Mouse (Mus musculus): ENCODE data around the gene Pitpnm3.

Pitpnm3 gene

DNA sequence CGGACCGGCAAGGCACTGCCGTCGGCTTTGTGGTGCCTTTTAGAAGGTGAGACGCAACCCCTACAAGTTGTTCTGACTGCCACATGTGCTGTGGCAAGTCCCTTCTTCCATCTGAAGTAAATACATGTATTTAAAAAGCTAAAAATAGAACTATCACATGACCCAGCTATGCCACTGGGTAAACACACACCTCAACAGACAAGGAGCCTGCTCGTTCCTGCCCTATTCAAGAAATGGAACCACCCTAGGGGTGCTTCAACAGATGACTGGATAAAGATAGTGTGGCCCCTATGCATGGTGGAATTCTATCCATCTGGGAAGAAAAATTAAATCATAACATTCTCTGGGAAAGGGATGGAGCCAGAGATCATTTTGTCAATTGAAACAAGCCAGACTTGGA, 112.8 kb downstream of the Pitpnm3 start:
- no peak for DNase-seq (ENCODE audit: low spot score in 2 of 2)

DNA sequence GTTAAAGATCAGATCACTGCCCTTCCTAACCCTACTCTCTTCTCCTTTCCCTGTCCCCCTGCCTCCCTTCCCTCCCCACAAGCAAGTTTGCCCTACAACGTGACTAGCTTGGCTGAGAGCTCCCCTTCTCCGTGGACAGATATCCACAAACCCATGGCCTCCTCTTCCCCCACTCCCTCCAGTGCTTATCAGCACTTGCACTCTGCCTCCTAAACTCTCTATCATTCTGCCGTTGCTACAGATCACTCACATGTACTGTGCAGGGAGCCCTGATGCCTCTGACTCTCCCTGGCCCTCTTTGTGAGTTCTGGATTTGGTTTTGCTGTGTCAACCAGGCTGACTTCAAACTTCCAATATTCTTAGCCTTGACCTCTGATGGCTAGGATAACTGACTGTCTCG, 114.6 kb downstream of the Pitpnm3 start:
- no peak for DNase-seq (ENCODE audit: low spot score in 2 of 2)

DNA sequence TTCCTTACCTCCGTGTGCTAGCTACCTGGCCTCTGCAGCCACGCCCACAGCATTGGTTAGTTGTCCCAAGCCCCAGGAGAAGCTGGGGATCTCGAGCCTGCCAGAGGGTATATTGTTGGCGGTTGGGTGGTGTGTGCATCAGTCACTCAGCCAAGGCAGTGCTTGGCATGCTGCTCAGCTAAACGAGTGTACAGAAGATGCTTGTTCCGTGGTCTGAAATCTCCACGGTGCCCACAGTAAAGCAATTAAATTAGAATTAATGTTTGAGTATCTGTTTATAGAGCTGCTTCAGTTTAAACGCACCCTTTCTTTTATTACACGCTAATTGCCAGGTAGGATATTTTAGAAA, 118.4 kb downstream of the Pitpnm3 start:
- no peak for DNase-seq (ENCODE audit: low spot score in 2 of 2)

DNA sequence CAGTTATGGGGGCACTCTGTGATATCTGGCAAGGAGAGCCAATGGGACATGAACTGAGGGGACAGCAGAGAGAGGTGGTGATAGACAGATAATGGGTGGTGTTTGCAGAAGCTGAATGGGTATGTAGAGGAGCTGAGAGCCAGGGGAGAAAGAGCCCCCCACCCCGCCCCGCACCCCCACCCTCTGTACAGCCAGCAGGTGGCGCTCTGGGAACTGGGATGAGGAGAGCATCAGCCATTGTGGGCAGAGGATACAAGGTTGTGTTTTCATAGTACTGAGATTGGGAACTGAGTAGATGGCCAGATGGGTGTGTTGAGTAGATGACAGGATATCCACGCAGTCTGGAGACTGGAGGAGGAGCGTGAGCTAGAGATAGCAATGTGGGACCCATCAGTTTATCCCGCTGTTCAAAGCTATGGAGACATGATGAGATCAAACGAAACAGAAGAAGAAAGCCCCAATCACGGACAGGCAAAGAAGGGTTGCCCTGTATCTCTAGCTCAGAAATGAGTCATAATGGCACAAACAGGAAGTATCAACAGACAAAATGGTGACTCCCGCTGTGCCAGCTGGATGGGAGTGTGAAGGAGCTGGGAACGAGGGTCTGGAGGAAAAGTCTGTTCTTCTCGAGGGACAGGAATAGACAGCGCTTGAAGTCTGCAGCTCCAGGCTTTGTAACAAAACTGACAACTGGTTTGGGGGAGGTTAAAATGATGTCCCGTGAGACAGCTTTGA, 118.9 kb downstream of the Pitpnm3 start:
- DNase-seq (ENCODE audit: low spot score in 2 of 2) = no peak

DNA sequence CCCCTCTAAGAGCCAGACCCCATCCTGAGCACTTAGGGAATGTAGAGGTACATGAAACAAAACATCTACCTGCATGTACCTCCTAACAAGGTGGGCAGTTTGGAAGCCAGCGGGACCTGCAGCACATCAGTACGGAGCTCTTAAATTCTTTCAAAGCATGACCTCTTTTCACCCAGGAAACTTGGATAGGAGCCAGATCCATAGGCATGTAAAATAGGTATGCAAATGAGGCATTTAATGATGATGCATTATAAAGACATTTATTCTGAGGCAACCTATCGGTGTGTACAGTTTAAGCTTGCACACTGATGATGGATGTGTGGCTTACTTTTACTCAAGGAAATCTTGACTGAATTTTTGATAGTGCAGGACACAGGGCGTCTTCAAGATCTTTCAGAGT, 120.9 kb downstream of the Pitpnm3 start:
- no peak for DNase-seq (ENCODE audit: low spot score in 2 of 2)

DNA sequence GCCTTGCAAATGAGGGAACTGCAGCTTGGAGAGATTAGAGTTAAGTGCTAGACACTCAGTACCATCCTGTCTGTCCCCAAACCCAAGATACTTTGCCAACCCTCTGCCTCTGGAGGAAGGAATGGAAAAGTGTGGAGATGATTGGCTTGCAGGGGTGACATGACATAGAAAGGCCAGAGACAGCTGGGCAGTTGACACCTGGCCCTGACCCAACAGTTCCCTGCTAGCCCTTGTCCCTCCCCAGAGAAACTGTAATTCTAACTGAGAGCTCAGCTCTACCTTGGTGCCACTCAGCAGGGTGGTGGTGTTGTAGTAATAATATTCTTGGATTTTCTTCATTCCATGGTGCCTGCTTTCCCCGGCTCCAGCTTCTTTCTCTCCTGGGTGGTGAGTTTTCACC, 123.6 kb downstream of the Pitpnm3 start:
- DNase-seq (ENCODE audit: low spot score in 2 of 2) = no peak

DNA sequence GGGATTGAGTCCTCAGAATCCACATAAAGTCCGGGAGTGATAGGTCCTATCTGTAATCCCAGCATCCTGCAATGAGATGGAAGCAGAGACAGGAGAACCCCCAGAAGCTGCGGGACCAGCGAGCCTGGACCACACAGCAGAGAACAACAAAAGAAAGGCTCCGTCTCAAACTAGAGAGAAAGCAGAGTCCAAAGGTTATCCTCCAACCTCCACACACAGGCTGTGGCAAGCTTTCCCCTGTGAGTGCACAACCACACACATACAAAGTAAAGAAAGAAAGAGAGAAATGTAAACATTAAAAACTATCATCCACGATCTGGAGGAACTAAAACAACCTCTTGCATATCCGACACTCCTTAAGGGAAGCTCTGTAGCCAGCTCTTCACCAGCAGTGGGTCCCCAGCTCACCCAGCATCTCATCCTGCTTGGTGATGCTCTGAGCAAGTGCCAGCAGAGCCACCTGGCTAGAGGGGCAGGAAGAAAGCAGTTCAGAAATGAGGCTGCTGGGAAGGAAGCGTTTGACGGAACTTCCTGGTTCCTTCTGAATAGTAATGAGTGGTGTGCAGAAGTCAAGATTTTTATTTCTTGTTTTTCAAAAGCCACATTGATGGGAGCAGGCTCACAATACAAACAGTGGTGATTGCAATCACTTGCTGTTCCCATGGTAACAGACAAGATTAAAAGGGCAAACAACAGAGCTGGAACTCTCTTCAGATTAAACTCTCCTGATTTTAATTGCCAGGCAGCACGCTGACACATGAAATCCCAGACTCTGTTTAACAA, 124.4 kb downstream of the Pitpnm3 start:
- DNase-seq (ENCODE audit: low spot score in 2 of 2) = no peak

DNA sequence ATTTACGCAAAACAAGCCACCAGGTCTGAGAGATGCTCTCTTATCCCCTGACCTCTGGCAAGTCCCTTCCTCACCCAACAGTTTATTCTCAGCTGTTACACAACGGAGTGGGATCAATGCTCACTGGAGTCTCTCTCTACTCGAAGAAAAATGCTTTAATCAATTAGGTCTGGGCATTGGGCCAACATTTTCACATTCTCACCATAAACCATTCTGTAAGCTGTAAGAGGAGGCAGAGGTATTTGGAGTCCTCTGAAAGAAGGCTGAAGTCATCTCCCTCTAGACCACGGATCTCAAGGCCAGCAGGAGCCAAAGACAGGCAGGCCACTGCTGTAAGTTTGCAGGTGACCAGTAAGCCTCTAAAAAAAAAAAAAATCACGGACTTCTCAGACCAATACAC, 125.2 kb downstream of the Pitpnm3 start:
- DNase-seq (ENCODE audit: low spot score in 2 of 2) = no peak

DNA sequence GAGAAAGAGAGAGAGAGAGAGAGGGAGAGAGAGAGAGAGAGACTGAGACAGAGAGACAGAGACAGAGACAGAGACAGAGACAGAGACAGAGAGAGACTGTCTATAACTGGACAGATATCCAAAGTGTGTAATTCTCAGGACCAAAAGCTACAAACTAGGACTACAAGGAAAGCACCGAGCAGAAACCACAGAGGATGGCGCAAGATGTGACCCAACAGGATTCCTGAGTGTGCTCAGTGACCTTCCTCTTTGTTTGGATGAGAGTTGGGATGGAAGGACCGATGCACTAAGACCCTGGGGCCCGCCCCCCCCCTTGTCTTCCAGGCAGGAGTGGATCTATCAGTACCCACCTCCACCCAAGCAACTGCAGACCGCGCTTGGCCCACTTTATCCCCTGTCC, 130.0 kb downstream of the Pitpnm3 start:
- no peak for DNase-seq (ENCODE audit: low spot score in 2 of 2)

DNA sequence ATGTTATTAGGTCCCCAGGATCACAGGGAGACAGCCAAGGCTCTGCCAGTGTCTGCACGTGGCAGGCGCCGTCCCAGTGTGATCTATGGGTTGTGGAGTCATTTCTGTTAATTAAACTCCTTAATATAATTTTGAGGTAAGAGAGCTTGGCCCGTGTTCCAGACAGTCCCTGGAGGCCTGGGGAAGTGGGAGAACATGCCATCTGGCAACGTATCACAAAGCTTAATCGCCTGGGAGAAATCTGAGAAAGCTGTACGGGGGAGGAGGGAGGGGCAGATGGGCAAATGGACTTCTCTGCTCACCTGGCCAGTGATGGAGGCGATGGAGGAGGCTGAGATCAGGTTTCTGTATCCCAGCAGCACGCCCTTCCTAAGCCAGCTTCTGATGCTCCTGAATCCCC, 132.4 kb downstream of the Pitpnm3 start:
- no peak for DNase-seq (ENCODE audit: low spot score in 2 of 2)

DNA sequence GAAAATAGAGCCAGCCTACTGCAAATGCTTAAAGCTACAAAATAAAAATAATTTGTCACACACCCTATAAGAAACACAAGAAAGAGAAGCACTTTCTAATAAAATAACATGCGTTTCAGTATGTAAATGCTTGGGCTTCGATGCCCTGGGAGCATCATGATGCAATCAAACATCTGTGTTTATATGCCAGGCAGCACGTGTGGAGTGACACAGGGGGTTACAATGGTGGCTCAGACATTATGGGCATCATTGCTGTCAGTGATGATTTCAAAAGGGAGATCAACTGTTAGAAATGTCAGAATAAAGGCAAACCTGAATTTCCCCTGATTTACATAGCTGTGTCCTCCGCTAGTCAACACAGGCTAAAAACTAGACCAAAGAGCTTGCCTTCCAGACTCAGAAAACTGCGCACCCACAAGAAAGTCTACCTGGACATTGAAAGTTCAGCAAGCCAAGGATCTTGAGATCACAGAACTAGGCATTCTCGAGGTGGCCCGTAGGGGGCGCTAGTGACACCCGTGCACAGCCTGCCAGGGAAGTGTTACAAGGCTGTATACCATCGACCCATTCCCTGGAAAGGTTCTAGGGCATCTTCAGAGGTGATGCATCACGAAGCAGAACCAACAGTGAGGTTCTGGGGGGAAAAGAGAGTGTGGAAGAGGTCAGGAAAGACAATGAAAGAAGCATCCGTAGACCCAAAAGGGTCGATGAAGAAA, 133.3 kb downstream of the Pitpnm3 start:
- peak; percentile 17 to 59 for DNase-seq (ENCODE audit: low spot score in 2 of 2)

DNA sequence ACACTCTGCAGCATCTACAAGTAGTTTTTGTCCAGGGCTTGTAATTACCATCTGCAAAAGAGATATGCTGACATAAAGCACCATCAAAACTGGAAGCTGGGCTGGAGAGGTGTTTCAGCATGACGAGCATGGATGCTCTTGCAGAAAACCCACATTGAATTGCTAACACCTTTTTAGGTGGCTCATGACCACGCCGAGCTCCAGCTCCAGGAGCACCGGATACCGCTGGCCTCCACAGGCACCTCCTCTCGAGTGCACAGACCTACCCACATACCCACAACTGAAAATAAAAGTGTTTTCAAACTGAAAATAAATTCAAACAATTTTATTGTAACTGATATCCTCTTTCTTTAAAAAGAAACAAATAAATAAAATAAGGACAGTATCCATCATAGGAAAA, 135.4 kb downstream of the Pitpnm3 start:
- no peak for DNase-seq (ENCODE audit: low spot score in 2 of 2)
